Mouse (Mus musculus): ENCODE data around the gene Polr1e. TPM values are rescaled to one million over a fixed set of nuclear protein-coding genes. Genes with fewer than 3 reads are reported as not detected.
"Not testable (repeated sequence)": the region's sequence is repeated elsewhere in the genome, so short reads cannot be mapped to it uniquely, and the experiment has no call there.

Polr1e gene
- polyA plus RNA-seq, 1 experiment from 2014 or later, result 72.4 TPM

DNA sequence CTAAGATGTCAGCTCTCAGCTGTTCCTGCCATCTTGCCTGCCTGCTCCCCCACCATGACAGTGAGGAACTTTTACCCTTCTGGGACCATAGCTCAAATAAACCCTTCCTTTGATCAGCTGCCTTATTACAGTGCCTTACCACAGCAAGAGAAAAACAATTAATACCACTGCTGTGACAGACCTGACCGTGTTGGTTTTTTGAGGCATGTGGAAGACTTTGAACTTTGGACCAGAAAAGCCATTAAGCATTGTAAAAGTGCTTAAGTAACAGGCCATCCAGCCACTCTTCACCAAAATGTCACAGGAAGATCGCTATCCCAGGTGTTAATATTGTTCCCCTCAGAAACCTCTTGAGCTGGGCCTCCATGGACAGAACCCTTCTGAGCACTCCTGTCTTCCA is 46.2 kb downstream of the Polr1e start:
- Histone ChIP-seq H3K27me3 (ENCODE audit: control insufficient read depth, insufficient read depth, low read length) (no peaks in the 10 kb centered on the region), H3K36me3 (ENCODE audit: control insufficient read depth, insufficient read depth, low read length) (peaks cover 27% of the 10 kb centered on the region), H3K9ac (ENCODE audit: low read length) (no peak overlapping the region), H3K27ac (replicated peaks in 1 of 2; ENCODE audit: control insufficient read depth in 1 of 2, insufficient read depth in 1 of 2, low read depth in 2 of 2, low read length in 2 of 2) (no peak overlapping the region), H3K4me3 (ENCODE audit: control insufficient read depth in 1 of 2, insufficient read depth in 1 of 2, low read depth in 1 of 2, low read length in 2 of 2) (no peak overlapping the region), H3K4me2 (ENCODE audit: low read length) (no peak overlapping the region), H3K9me3 (ENCODE audit: control insufficient read depth, low read length) (no peaks in the 10 kb centered on the region), H3K4me1 (ENCODE audit: control insufficient read depth in 2 of 2, insufficient read depth in 2 of 2, low read length in 2 of 2) (peaks cover 3 to 7% of the 10 kb centered on the region in 2 experiments; a peak in 3 of 4 replicates)
- no peak for ATAC-seq (ENCODE audit: insufficient number of reproducible peaks, insufficient read depth, low FRiP score, low read depth)
- WGBS, result 96% methylated on average over 2 of the region's 2 CpGs

DNA sequence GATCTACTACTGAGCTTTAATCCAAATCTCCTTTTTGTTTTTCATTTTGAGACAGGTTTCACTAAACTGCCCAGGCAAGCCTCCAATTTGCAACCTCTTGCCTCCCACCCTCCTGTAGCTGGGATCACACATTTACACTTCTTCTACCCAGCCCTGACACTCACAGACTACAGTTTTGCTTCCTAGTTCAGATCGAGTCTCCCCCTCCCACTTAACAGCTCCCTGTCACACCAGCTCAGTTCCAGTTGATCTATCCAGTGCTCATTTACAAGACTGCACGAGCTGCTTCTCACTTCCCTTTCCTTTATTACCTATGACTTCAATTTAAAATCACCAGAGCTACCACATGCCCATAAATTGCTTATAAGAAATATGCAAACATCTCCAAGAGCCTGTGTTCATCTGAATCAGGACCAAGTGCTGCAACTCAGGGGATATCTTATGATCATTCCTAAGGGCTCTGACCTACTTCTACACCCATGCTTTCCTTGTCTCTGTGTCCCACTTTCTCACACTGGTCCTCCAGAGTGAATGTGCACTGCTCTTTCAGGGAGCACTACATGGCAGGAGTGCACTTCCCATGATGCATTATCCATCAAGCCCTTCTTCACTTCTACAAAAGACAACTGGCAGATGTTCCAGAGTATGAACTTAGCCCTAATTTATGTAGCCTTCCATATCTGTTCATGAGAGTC is 47.8 kb downstream of the Polr1e start:
- no peaks in the 10 kb centered on the region for H3K27me3 ChIP-seq (ENCODE audit: control insufficient read depth, insufficient read depth, low read length)
- H3K4me3 ChIP-seq (ENCODE audit: control insufficient read depth in 1 of 2, insufficient read depth in 1 of 2, low read depth in 1 of 2, low read length in 2 of 2), result no peak overlapping the region
- no peaks in the 10 kb centered on the region for H3K9me3 ChIP-seq (ENCODE audit: control insufficient read depth, low read length)
- H3K4me1 ChIP-seq (ENCODE audit: control insufficient read depth in 2 of 2, insufficient read depth in 2 of 2, low read length in 2 of 2), result peaks cover 3 to 7% of the 10 kb centered on the region in 2 experiments; a peak in 3 of 4 replicates
- WGBS, result 43% methylated on average over 2 of the region's 2 CpGs
- no peak overlapping the region for H3K9ac ChIP-seq (ENCODE audit: low read length)
- no peak overlapping the region for H3K4me2 ChIP-seq (ENCODE audit: low read length)
- ATAC-seq (ENCODE audit: insufficient number of reproducible peaks, insufficient read depth, low FRiP score, low read depth), result no peak
- no peak overlapping the region for H3K27ac ChIP-seq (replicated peaks in 1 of 2; ENCODE audit: control insufficient read depth in 1 of 2, insufficient read depth in 1 of 2, low read depth in 2 of 2, low read length in 2 of 2)
- H3K36me3 ChIP-seq (ENCODE audit: control insufficient read depth, insufficient read depth, low read length), result peaks cover 11% of the 10 kb centered on the region

DNA sequence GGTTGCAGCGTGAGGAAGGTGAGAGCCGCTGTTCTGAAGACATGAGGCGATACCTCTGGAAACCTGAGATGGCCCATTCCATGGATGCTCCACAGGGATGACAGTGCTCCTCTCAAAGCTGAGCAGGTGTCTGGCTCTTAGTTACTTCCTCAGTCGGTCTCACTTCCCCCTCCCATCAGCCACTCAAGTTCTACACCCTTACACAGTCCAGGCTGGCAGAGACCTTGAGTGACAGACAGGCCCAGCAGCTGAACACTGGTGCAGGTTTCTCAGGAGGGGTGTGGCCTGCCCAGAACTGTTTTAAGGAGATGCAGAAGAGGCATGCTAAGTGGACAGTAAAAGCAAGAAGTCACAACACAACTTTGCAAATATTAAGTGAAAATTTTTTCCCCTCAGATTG is 49.4 kb downstream of the Polr1e start:
- 78% methylated on average over 4 of the region's 4 CpGs for WGBS
- H3K4me3 ChIP-seq (ENCODE audit: control insufficient read depth in 1 of 2, insufficient read depth in 1 of 2, low read depth in 1 of 2, low read length in 2 of 2), result no peak overlapping the region
- H3K27ac ChIP-seq (replicated peaks in 1 of 2; ENCODE audit: control insufficient read depth in 1 of 2, insufficient read depth in 1 of 2, low read depth in 2 of 2, low read length in 2 of 2), result no peak overlapping the region
- H3K9me3 ChIP-seq (ENCODE audit: control insufficient read depth, low read length), result no peaks in the 10 kb centered on the region
- H3K4me1 ChIP-seq (ENCODE audit: control insufficient read depth in 2 of 2, insufficient read depth in 2 of 2, low read length in 2 of 2), result peaks cover 3 to 7% of the 10 kb centered on the region in 2 experiments; a peak in 3 of 4 replicates
- H3K27me3 ChIP-seq (ENCODE audit: control insufficient read depth, insufficient read depth, low read length), result no peaks in the 10 kb centered on the region
- no peak overlapping the region for H3K4me2 ChIP-seq (ENCODE audit: low read length)
- ATAC-seq (ENCODE audit: insufficient number of reproducible peaks, insufficient read depth, low FRiP score, low read depth), result no peak
- H3K36me3 ChIP-seq (ENCODE audit: control insufficient read depth, insufficient read depth, low read length), result no peaks in the 10 kb centered on the region
- H3K9ac ChIP-seq (ENCODE audit: low read length), result no peak overlapping the region

DNA sequence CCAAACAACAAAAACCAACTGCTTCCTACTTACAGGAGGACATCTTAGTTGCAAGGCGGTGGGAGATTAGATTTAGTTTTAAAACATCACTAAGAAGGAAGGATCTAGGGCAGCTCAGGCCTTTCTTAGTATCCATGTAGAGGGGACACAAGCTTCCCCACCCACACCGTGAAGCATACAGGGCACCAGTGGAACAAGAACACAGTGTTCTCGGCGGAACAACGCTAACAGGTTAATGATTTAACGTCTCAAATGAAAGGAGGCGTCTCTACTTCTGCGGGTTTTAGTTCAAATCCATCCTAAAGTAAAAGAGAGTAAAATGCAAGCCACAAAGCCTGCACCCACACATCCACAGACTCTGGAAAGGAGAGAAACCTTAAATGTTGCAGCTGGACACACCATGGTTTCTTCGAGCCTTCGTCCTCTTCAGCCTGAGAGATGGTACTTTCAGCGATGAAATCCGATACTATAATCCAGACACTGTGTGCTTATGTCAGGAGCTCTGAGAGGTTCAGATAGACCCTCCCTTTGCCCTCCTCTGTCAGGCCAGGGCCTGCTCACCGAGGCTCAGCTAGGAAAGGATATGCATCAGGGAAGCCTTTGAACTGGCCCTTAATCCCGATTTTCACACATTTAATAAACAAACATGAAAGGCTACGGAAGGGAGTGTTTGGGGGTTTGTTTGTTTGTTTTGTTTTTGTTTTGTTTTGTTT is 54.0 kb downstream of the Polr1e start:
- Histone ChIP-seq H3K9me3 (ENCODE audit: control insufficient read depth, low read length) (no peaks in the 10 kb centered on the region), H3K27me3 (ENCODE audit: control insufficient read depth, insufficient read depth, low read length) (no peaks in the 10 kb centered on the region), H3K36me3 (ENCODE audit: control insufficient read depth, insufficient read depth, low read length) (0 out of 2 replicates have a peak, but pooled peaks cover 5% of the 10 kb centered on the region), H3K27ac (replicated peaks in 1 of 2; ENCODE audit: control insufficient read depth in 1 of 2, insufficient read depth in 1 of 2, low read depth in 2 of 2, low read length in 2 of 2) (no peak overlapping the region), H3K4me3 (ENCODE audit: control insufficient read depth in 1 of 2, insufficient read depth in 1 of 2, low read depth in 1 of 2, low read length in 2 of 2) (no peak overlapping the region), H3K4me2 (ENCODE audit: low read length) (no peak overlapping the region), H3K4me1 (ENCODE audit: control insufficient read depth in 2 of 2, insufficient read depth in 2 of 2, low read length in 2 of 2) (peaks cover 3 to 7% of the 10 kb centered on the region in 2 experiments; a peak in 3 of 4 replicates), H3K9ac (ENCODE audit: low read length) (no peak overlapping the region)
- WGBS, result 75% methylated on average over 15 of the region's 15 CpGs
- ATAC-seq (ENCODE audit: insufficient number of reproducible peaks, insufficient read depth, low FRiP score, low read depth), result no peak

DNA sequence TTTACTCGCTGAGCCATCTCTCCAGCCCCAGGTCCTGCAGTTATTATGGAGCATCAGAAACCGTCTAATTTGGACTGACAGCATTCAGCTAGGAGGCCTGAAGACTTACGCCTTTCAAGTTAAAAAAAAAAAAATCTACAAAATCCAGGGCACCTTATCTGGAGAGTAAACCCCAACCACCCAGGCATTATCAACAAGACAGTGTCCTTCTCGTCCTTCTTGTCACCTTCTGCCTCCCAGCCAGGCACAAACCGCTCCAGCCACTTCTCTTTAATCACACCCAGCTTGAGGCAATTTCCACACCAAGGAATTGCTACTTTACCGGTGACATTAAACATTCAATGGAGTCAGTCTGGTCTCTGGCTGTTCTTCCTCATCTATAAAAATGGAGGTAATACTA is 55.2 kb downstream of the Polr1e start:
- Histone ChIP-seq H3K27me3 (ENCODE audit: control insufficient read depth, insufficient read depth, low read length) (no peaks in the 10 kb centered on the region), H3K36me3 (ENCODE audit: control insufficient read depth, insufficient read depth, low read length) (peaks cover 6% of the 10 kb centered on the region; the same call in 1 of the 2 replicates), H3K4me1 (ENCODE audit: control insufficient read depth in 2 of 2, insufficient read depth in 2 of 2, low read length in 2 of 2) (no peaks in the 10 kb centered on the region; a peak in 1 of 4 replicates), H3K4me3 (ENCODE audit: control insufficient read depth in 1 of 2, insufficient read depth in 1 of 2, low read depth in 1 of 2, low read length in 2 of 2) (no peak overlapping the region), H3K4me2 (ENCODE audit: low read length) (no peak overlapping the region), H3K9me3 (ENCODE audit: control insufficient read depth, low read length) (no peaks in the 10 kb centered on the region), H3K9ac (ENCODE audit: low read length) (no peak overlapping the region), H3K27ac (replicated peaks in 1 of 2; ENCODE audit: control insufficient read depth in 1 of 2, insufficient read depth in 1 of 2, low read depth in 2 of 2, low read length in 2 of 2) (no peak overlapping the region)
- WGBS, result 55% methylated on average over 6 of the region's 6 CpGs
- no peak for ATAC-seq (ENCODE audit: insufficient number of reproducible peaks, insufficient read depth, low FRiP score, low read depth)

DNA sequence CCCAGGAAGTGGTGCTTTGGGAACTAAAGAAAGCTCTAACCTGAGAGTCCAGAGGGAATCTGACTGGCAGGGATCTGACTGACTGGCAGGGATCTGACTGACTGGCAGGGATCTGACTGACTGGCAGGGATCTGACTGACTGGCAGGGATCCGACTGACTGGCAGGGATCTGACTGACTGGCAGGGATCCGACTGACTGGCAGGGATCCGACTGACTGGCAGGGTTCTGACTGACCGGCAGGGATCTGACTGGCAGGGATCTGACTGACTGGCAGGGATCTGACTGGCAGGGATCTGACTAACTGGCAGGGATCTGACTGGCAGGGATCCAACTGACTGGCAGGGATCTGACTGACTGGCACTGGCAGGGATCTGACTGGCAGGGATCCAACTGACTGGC is 62.7 kb downstream of the Polr1e start:
- not testable (repeated sequence) for H3K9me3 ChIP-seq (ENCODE audit: control insufficient read depth, low read length); H3K9ac ChIP-seq (ENCODE audit: low read length); H3K36me3 ChIP-seq (ENCODE audit: control insufficient read depth, insufficient read depth, low read length); H3K4me3 ChIP-seq (ENCODE audit: control insufficient read depth in 1 of 2, insufficient read depth in 1 of 2, low read depth in 1 of 2, low read length in 2 of 2); ATAC-seq (ENCODE audit: insufficient number of reproducible peaks, insufficient read depth, low FRiP score, low read depth); H3K27ac ChIP-seq (replicated peaks in 1 of 2; ENCODE audit: control insufficient read depth in 1 of 2, insufficient read depth in 1 of 2, low read depth in 2 of 2, low read length in 2 of 2); H3K27me3 ChIP-seq (ENCODE audit: control insufficient read depth, insufficient read depth, low read length); H3K4me2 ChIP-seq (ENCODE audit: low read length)
- 86% methylated on average over 4 of the region's 4 CpGs for WGBS
- peaks cover 16 to 19% of the 10 kb centered on the region in 2 experiments for H3K4me1 ChIP-seq (ENCODE audit: control insufficient read depth in 2 of 2, insufficient read depth in 2 of 2, low read length in 2 of 2)

DNA sequence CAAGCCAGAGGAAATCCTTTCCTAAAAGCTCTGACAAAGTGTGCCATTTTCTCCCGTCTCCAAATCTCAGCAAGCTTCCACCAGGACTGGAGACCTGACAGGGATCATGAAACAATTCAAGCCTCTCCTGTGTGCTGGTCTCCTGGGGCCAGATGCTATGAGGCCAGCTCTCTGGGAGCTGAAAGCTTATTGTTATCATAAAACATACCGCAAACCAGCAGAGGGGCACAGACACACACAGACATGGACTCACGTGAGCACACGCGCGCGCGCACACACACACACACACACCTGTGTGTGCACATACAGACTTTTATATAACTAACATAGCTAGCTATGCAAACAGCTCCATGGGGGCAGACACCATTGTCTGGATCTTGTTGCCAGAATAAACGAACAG is 64.6 kb downstream of the Polr1e start:
- Histone ChIP-seq H3K4me1 (ENCODE audit: control insufficient read depth in 2 of 2, insufficient read depth in 2 of 2, low read length in 2 of 2) (peaks cover 16 to 19% of the 10 kb centered on the region in 2 experiments), H3K4me2 (ENCODE audit: low read length) (peak overlapping the region; percentile 89), H3K27ac (replicated peaks in 1 of 2; ENCODE audit: control insufficient read depth in 1 of 2, insufficient read depth in 1 of 2, low read depth in 2 of 2, low read length in 2 of 2) (peak overlapping the region; percentile 56 to 58), H3K4me3 (ENCODE audit: control insufficient read depth in 1 of 2, insufficient read depth in 1 of 2, low read depth in 1 of 2, low read length in 2 of 2) (peak overlapping the region; percentile 89 to 97), H3K36me3 (ENCODE audit: control insufficient read depth, insufficient read depth, low read length) (peaks cover 5% of the 10 kb centered on the region; the same call in 1 of the 2 replicates), H3K27me3 (ENCODE audit: control insufficient read depth, insufficient read depth, low read length) (no peaks in the 10 kb centered on the region), H3K9ac (ENCODE audit: low read length) (peak overlapping the region; percentile 97), H3K9me3 (ENCODE audit: control insufficient read depth, low read length) (no peaks in the 10 kb centered on the region)
- ATAC-seq (ENCODE audit: insufficient number of reproducible peaks, insufficient read depth, low FRiP score, low read depth), result no peak
- 67% methylated on average over 9 of the region's 9 CpGs for WGBS

Data from heart, embryonic 14.5 days (tissue).